Mouse (Mus musculus) cerebellum, postnatal 10 days (tissue): ENCODE results near the gene Adra1b.

Experiments used
- DNase-seq, 2 experiments: peaks; one replicate each; pipeline ENCODE4 v3.0.0; 2021; ENCODE audit warnings: mixed read lengths in 2 of 2

Adra1b gene

GRCm38 (mm10) chr11:43892546-43892945 is 8.5 kb downstream of the Adra1b start:
- DNase-seq = peak in 1 of 2 experiments; percentile 24

GRCm38 (mm10) chr11:43891457-43891856 is 9.6 kb downstream of the Adra1b start:
- DNase-seq = no peak

GRCm38 (mm10) chr11:43889208-43889915 is 11.6 kb downstream of the Adra1b start:
- DNase-seq = no peak

GRCm38 (mm10) chr11:43888736-43889135 is 12.3 kb downstream of the Adra1b start:
- no peak for DNase-seq

GRCm38 (mm10) chr11:43887597-43887996 is 13.4 kb downstream of the Adra1b start:
- DNase-seq = no peak

GRCm38 (mm10) chr11:43884521-43884920 is 16.5 kb downstream of the Adra1b start:
- DNase-seq = peak; percentile 36 to 45

- DNase-seq = no peak
Observed at GRCm38 (mm10) chr11:43883641-43884181, 17.3 kb downstream of the Adra1b start.

- peak; percentile 58 to 73 for DNase-seq
Observed at GRCm38 (mm10) chr11:43877211-43877610, 23.8 kb downstream of the Adra1b start.

GRCm38 (mm10) chr11:43867721-43868281 is 33.2 kb downstream of the Adra1b start:
- DNase-seq = no peak

- DNase-seq = no peak
Observed at GRCm38 (mm10) chr11:43865298-43866165, 35.5 kb downstream of the Adra1b start.

- no peak for DNase-seq
Observed at GRCm38 (mm10) chr11:43853046-43853445, 48.0 kb downstream of the Adra1b start.

- DNase-seq = peak; percentile 29 to 68
Observed at GRCm38 (mm10) chr11:43848056-43848455, 53.0 kb downstream of the Adra1b start.

- DNase-seq = no peak
Observed at GRCm38 (mm10) chr11:43841596-43841995, 59.4 kb downstream of the Adra1b start.

GRCm38 (mm10) chr11:43840491-43840890 is 60.5 kb downstream of the Adra1b start:
- DNase-seq = no peak

GRCm38 (mm10) chr11:43835880-43836740 is 64.9 kb downstream of the Adra1b start:
- DNase-seq = peak; percentile 89 to 92

- peak in 1 of 2 experiments; percentile 5 for DNase-seq
Observed at GRCm38 (mm10) chr11:43835456-43835855, 65.6 kb downstream of the Adra1b start.

- no peak for DNase-seq
Observed at GRCm38 (mm10) chr11:43834531-43834930, 66.5 kb downstream of the Adra1b start.

GRCm38 (mm10) chr11:43831530-43831929 is 69.5 kb downstream of the Adra1b start:
- peak; percentile 23 to 37 for DNase-seq

- no peak for DNase-seq
Observed at GRCm38 (mm10) chr11:43826769-43827168, 74.2 kb downstream of the Adra1b start.

- no peak for DNase-seq
Observed at GRCm38 (mm10) chr11:43823349-43823748, 77.7 kb downstream of the Adra1b start.

GRCm38 (mm10) chr11:43820552-43821460 is 80.2 kb downstream of the Adra1b start:
- DNase-seq = no peak
